Comparison of ENCODE assay signal across 8 mouse cellular contexts in the genomic region with DNA sequence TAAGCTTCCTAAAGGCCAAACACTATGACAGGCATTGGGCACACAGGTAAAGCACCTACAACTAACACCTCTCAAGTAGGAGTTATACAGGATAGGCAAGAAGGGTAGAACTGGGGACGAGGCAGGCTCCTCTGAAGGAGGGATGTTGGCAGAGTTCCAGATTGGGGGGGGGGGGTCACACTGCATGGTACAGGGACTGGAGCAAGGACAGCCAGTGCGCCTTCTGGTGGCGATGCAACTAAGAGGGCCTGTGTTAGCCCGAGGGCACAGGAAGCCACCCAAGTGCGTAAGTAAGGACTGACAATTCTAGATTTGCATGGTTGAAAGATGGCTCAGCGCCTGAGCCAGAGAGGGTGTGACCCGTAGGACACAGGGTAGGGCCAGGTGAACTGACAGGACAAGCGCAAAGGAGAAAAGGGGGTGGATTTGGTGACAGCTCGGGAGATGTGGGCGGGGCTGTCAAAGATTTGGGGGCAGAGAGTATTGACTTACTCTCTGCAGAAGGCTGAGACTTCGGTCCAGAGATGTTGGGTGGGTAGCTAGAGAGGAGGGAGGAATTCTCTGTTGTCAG. TPM values are rescaled to one million over a fixed set of nuclear protein-coding genes. Genes with fewer than 3 reads are reported as not detected.
DNase-seq lines count a peak whose midpoint lies in the region; ATAC-seq and TF ChIP-seq lines count a peak whose summit lies in the region.

No protein-coding gene starts in this region.

- no peaks in the 10 kb centered on the region for H3K27me3 ChIP-seq in cerebellum, adult 2 months (ENCODE audit: control insufficient read depth, insufficient read depth, low read length)
- H3K27me3 ChIP-seq in liver, embryonic 13.5 days = peaks cover 42% of the 10 kb centered on the region
- H3K27me3 ChIP-seq in myocyte (ENCODE audit: control insufficient read depth, insufficient read depth, insufficient read length) = no peaks in the 10 kb centered on the region
- no peaks in the 10 kb centered on the region for H3K27me3 ChIP-seq in thymus, adult 2 months (ENCODE audit: control insufficient read depth, insufficient read depth, low read length)

- peak overlapping the region; percentile 91 for H3K4me2 ChIP-seq in liver, embryonic 13.5 days
- H3K4me2 ChIP-seq in myocyte (ENCODE audit: low read depth) = peak overlapping the region; percentile 100

- peak overlapping the region; percentile 88; the same call in 1 of the 2 replicates for H3K27ac ChIP-seq in cerebellum, adult 2 months (ENCODE audit: insufficient read depth, low read length)
- peak overlapping the region; percentile 90 for H3K27ac ChIP-seq in liver, embryonic 13.5 days
- peak overlapping the region; percentile 98 for H3K27ac ChIP-seq in thymus, adult 2 months (ENCODE audit: control insufficient read depth, insufficient read depth, low read length)

- no peak for TF ChIP-seq POLR2A in cerebellum, adult 2 months (IDR thresholded peaks at IDR 0.05; ENCODE audit: borderline replicate concordance, insufficient read depth, low read length)
- no peak for TF ChIP-seq POLR2A in myocyte (IDR thresholded peaks at IDR 0.05; ENCODE audit: insufficient read length, low read depth)
- no peak for TF ChIP-seq POLR2A in thymus, adult 2 months (IDR thresholded peaks at IDR 0.05; ENCODE audit: control insufficient read depth, extremely low read depth, insufficient read depth, low read length, poor library complexity)

- no peaks in the 10 kb centered on the region for H3K36me3 ChIP-seq in liver, embryonic 13.5 days
- no peaks in the 10 kb centered on the region for H3K36me3 ChIP-seq in myocyte (ENCODE audit: control insufficient read depth, insufficient read depth)
- no peaks in the 10 kb centered on the region for H3K36me3 ChIP-seq in thymus, adult 2 months (ENCODE audit: control insufficient read depth, insufficient read depth, low read length)

- H3K9ac ChIP-seq in liver, embryonic 13.5 days = peak overlapping the region; percentile 73

- H3K4me3 ChIP-seq in cerebellum, adult 2 months (replicated peaks; ENCODE audit: insufficient read depth, low read depth, low read length) = peak overlapping the region; percentile 74
- H3K4me3 ChIP-seq in liver, embryonic 13.5 days (replicated peaks) = peak overlapping the region; percentile 68
- peak overlapping the region; percentile 54 for H3K4me3 ChIP-seq in myocyte
- peak overlapping the region; percentile 87 for H3K4me3 ChIP-seq in thymus, adult 2 months (ENCODE audit: control insufficient read depth, insufficient read depth, low read length)

- H3K4me1 ChIP-seq in cerebellum, adult 2 months (ENCODE audit: control insufficient read depth, insufficient read depth, low read length) = peaks cover 51% of the 10 kb centered on the region
- peaks cover 76% of the 10 kb centered on the region for H3K4me1 ChIP-seq in liver, embryonic 13.5 days (replicated peaks)
- peaks cover 53% of the 10 kb centered on the region for H3K4me1 ChIP-seq in thymus, adult 2 months (replicated peaks; ENCODE audit: control insufficient read depth, insufficient read depth, low read length)

- no peak for TF ChIP-seq CTCF in cerebellum, adult 2 months (IDR thresholded peaks at IDR 0.05; ENCODE audit: borderline replicate concordance, insufficient read depth, low read depth, low read length)
- peak; percentile 70; the same call in 1 of the 2 replicates for TF ChIP-seq CTCF in thymus, adult 2 months (IDR thresholded peaks at IDR 0.05; ENCODE audit: borderline replicate concordance, control insufficient read depth, extremely low read depth, insufficient read depth, low read length, poor library complexity)

- peak; percentile 47 to 55 for DNase-seq in urinary bladder, adult 18-20 months (ENCODE audit: low spot score in 2 of 2)
- DNase-seq in urinary bladder, postnatal 25 days (ENCODE audit: low spot score) = no peak
- peak; percentile 58 to 59 for DNase-seq in cerebellum, adult 2 months
- peak; percentile 63 for DNase-seq in gastrocnemius, postnatal 25 days
- DNase-seq in liver, embryonic 13.5 days = peak; percentile 25
- DNase-seq in thymus, adult 2 months = peak; percentile 85

- 11% methylated on average over 11 of the region's 11 CpGs for WGBS in cerebellum, adult 2 months
- WGBS in liver, embryonic 13.5 days (ENCODE audit: insufficient replicate concordance) = 2% methylated on average over 11 of the region's 11 CpGs
- 0% methylated on average over 11 of the region's 11 CpGs for WGBS in thymus, adult 2 months

- H3K79me2 ChIP-seq in myocyte (ENCODE audit: control insufficient read depth, insufficient read depth) = peaks cover 33% of the 10 kb centered on the region

- peak; percentile 47 for ATAC-seq in inflammation-experienced regulatory T-cells, adult 6 months
- peak; percentile 29 for ATAC-seq in liver, embryonic 13.5 days (ENCODE audit: low read depth)

- H3ac ChIP-seq in myocyte (ENCODE audit: control insufficient read depth, insufficient read length) = peak overlapping the region; percentile 57

- no peaks in the 10 kb centered on the region for H3K9me3 ChIP-seq in liver, embryonic 13.5 days (replicated peaks)

TF ChIP-seq in myocyte, 11 proteins besides CTCF, POLR2A, EP300 and RAD21:
- TF ChIP-seq USF1 (IDR thresholded peaks at IDR 0.05; ENCODE audit: low read depth) = no peak
- no peak for TF ChIP-seq REST (IDR thresholded peaks at IDR 0.05; ENCODE audit: insufficient read depth, insufficient read length)
- no peak for TF ChIP-seq TCF3 (IDR thresholded peaks at IDR 0.05; ENCODE audit: insufficient read length, low read depth)
- no peak for TF ChIP-seq CEBPB (IDR thresholded peaks at IDR 0.05; ENCODE audit: insufficient read depth, poor library complexity, severe bottlenecking)
- no peak for TF ChIP-seq TCF12 (IDR thresholded peaks at IDR 0.05; ENCODE audit: insufficient read depth, poor library complexity, severe bottlenecking)
- TF ChIP-seq MYOG (IDR thresholded peaks at IDR 0.05; ENCODE audit: control insufficient read depth in 1 of 3, insufficient read depth in 1 of 3, insufficient read length in 2 of 3, low read depth in 2 of 3) = no peak
- no peak for TF ChIP-seq SRF (IDR thresholded peaks at IDR 0.05; ENCODE audit: control insufficient read depth, insufficient read length, low read depth)
- no peak for TF ChIP-seq MYOD1 (IDR thresholded peaks at IDR 0.05; ENCODE audit: control insufficient read depth in 1 of 3, insufficient read length in 2 of 3, low read depth in 2 of 3)
- TF ChIP-seq E2F4 (IDR thresholded peaks at IDR 0.05; ENCODE audit: insufficient read depth) = no peak
- no peak for TF ChIP-seq MAX (IDR thresholded peaks at IDR 0.05; ENCODE audit: low read depth)
- no peak for TF ChIP-seq POLR2AphosphoS2 (IDR thresholded peaks at IDR 0.05; ENCODE audit: insufficient read length, low read depth)

RNA-seq across cellular contexts. Expression of gene Csrnp1, which starts 2.1 kb away (rescaled TPM):
- 11.1 and 12.6 TPM in 2 replicates for polyA plus RNA-seq in cerebellum, adult 2 months (2012; rRNA removed)
- total RNA-seq in gastrocnemius, postnatal 25 days (2021) = 1 to 10 TPM; 2.4 to 3.6 TPM
- polyA plus RNA-seq in inflammation-experienced regulatory T-cells, adult 6 months (2017; shearing (Covaris generic)) = 10 to 100 TPM; 21.7 to 47.3 (median 39.5) TPM
- polyA plus RNA-seq in liver, embryonic 13.5 days (2015; fragmentation: Nextera tagmentation; extraction: Ambion mirVana) = 1.2 and 1.3 TPM in 2 replicates
- 9.2 TPM for polyA plus RNA-seq in myocyte (2012; fragmentation: generic; extraction: Trizol)
- polyA plus RNA-seq in thymus, adult 2 months (2012; rRNA removed) = 283 and 325 TPM in 2 replicates

RNA-seq across cellular contexts. Expression of gene Xirp1, which starts 41.1 kb away (rescaled TPM):
- 0.03 and 0.05 TPM in 2 replicates for polyA plus RNA-seq in cerebellum, adult 2 months (2012; rRNA removed)
- 100 to 1,000 TPM; 105 to 112 TPM for total RNA-seq in gastrocnemius, postnatal 25 days (2021)
- not detected for polyA plus RNA-seq in inflammation-experienced regulatory T-cells, adult 6 months (2017; shearing (Covaris generic))
- polyA plus RNA-seq in liver, embryonic 13.5 days (2015; fragmentation: Nextera tagmentation; extraction: Ambion mirVana) = 0.01 and 0.14 TPM in 2 replicates
- 35.6 TPM for polyA plus RNA-seq in myocyte (2012; fragmentation: generic; extraction: Trizol)
- 0.24 and 2.3 TPM in 2 replicates for polyA plus RNA-seq in thymus, adult 2 months (2012; rRNA removed)

RNA-seq across cellular contexts. Expression of gene Ttc21a, which starts 44.9 kb away (rescaled TPM):
- 0.56 and 1.2 TPM in 2 replicates for polyA plus RNA-seq in cerebellum, adult 2 months (2012; rRNA removed)
- total RNA-seq in gastrocnemius, postnatal 25 days (2021) = not detected
- polyA plus RNA-seq in inflammation-experienced regulatory T-cells, adult 6 months (2017; shearing (Covaris generic)) = not detected
- polyA plus RNA-seq in liver, embryonic 13.5 days (2015; fragmentation: Nextera tagmentation; extraction: Ambion mirVana) = 0.08 and 0.09 TPM in 2 replicates
- polyA plus RNA-seq in myocyte (2012; fragmentation: generic; extraction: Trizol) = 0.05 TPM
- 0.18 and 0.29 TPM in 2 replicates for polyA plus RNA-seq in thymus, adult 2 months (2012; rRNA removed)

RNA-seq across cellular contexts. Expression of gene Gorasp1, which starts 45.0 kb away (rescaled TPM):
- 22.1 and 23.6 TPM in 2 replicates for polyA plus RNA-seq in cerebellum, adult 2 months (2012; rRNA removed)
- total RNA-seq in gastrocnemius, postnatal 25 days (2021) = 10 to 100 TPM; 17.2 to 19.3 TPM
- 1 to 10 TPM; 2.9 to 4.8 (median 4.5) TPM for polyA plus RNA-seq in inflammation-experienced regulatory T-cells, adult 6 months (2017; shearing (Covaris generic))
- 10.4 and 12.6 TPM in 2 replicates for polyA plus RNA-seq in liver, embryonic 13.5 days (2015; fragmentation: Nextera tagmentation; extraction: Ambion mirVana)
- 10.5 TPM for polyA plus RNA-seq in myocyte (2012; fragmentation: generic; extraction: Trizol)
- polyA plus RNA-seq in thymus, adult 2 months (2012; rRNA removed) = 10.8 and 11.0 TPM in 2 replicates

Comparison
In these comparisons a context has a peak if more than half of its experiments do, and no peak if none do; other contexts are left out.
1. RNA of gene Xirp1, which starts 41.1 kb away (polyA plus RNA-seq): 35.6 TPM in myocyte (single experiment); 0.24 to 2.3 TPM in thymus, adult 2 months, 0.03 to 0.05 TPM in cerebellum, adult 2 months, 0.01 to 0.14 TPM in liver, embryonic 13.5 days and not detected in inflammation-experienced regulatory T-cells, adult 6 months; every median in the first group is over 10 times any median in the second.
2. Peak in every context shown above with its lines, with median percentiles within 50 percentile points of each other: H3K27ac ChIP-seq and H3K4me3 ChIP-seq.